Mouse (Mus musculus) lung, adult 2 months (tissue): ENCODE data around the gene Cers3.

Source experiments
- CTCF ChIP-seq: fragments of 200-500 bp; IDR thresholded peaks from 2 replicates; pipeline ENCODE4 v1.5.1; 2011; ENCODE audit warnings: mild to moderate bottlenecking, low read length, control low read depth; ENCODE audit not compliant: insufficient read depth
- POLR2A ChIP-seq: fragments of 200-500 bp; IDR thresholded peaks from 2 replicates; pipeline ENCODE4 v1.6.1; 2011; ENCODE audit warnings: low read depth, mild to moderate bottlenecking, control low read depth, low read length, borderline replicate concordance; ENCODE audit errors: extremely low read depth

DNA sequence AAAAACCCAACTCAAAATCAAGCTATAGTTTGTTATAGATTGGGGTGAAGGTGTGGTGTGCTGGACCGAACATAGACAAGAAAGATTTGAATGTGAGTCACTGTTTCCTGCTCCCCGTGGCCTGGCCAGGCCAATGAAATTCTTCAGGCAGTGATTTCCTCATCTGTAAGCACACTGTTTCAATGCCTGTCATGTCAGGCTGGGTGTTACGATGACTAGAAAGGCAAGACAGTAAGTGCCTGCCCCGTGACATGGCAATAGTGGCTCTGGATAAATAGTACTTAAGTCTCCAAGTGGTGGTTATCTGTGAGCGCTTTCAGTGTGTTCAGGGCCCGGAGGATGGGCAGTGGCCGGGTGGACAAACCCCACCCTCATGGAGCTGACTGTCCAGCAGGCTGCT, 3.7 kb downstream of the Cers3 start:
- no peak for TF ChIP-seq POLR2A
- TF ChIP-seq CTCF, result no peak
